Mouse (Mus musculus): Measurements from ENCODE around the gene Gm20388.
A peak's percentile ranks its signal among the peaks of the same experiment; 100 is the strongest.

Gm20388 gene

GRCm38 (mm10) chr8:122761109-122761508, 2850.5 kb downstream of the Gm20388 start:
- DNase-seq, result no peak

GRCm38 (mm10) chr8:122762731-122763266, 2852.2 kb downstream of the Gm20388 start:
- DNase-seq, result no peak

- no peak for DNase-seq
These were observed 2852.7 kb downstream of the Gm20388 start for GRCm38 (mm10) chr8:122763267-122763738.

- no peak for DNase-seq
These were observed 2854.3 kb downstream of the Gm20388 start for GRCm38 (mm10) chr8:122764790-122765474.

GRCm38 (mm10) chr8:122766189-122766588, 2855.5 kb downstream of the Gm20388 start:
- DNase-seq, result peak; percentile 45 to 70

- DNase-seq, result no peak
These were observed 2856.1 kb downstream of the Gm20388 start for GRCm38 (mm10) chr8:122766647-122767200.

- no peak for DNase-seq
These were observed 2856.6 kb downstream of the Gm20388 start for GRCm38 (mm10) chr8:122767229-122767628.

GRCm38 (mm10) chr8:122769251-122770058, 2858.8 kb downstream of the Gm20388 start:
- DNase-seq, result peak; percentile 57 to 69

- peak; percentile 66 to 77 for DNase-seq
These were observed 2861.9 kb downstream of the Gm20388 start for GRCm38 (mm10) chr8:122772431-122773060.

- DNase-seq, result peak; percentile 27 to 47
These were observed 2864.9 kb downstream of the Gm20388 start, which contains the start of gene Acsf3 for GRCm38 (mm10) chr8:122775285-122776155. Acsf3 (plus strand) TSS chr8:122775486.

- no peak for DNase-seq
These were observed 2867.1 kb downstream of the Gm20388 start for GRCm38 (mm10) chr8:122777701-122778100.

GRCm38 (mm10) chr8:122778703-122779239, 2868.1 kb downstream of the Gm20388 start:
- no peak for DNase-seq

- DNase-seq, result no peak
These were observed 2868.6 kb downstream of the Gm20388 start for GRCm38 (mm10) chr8:122779255-122779654.

GRCm38 (mm10) chr8:122784756-122785155, 2874.1 kb downstream of the Gm20388 start:
- DNase-seq, result no peak

- no peak for DNase-seq
These were observed 2879.2 kb downstream of the Gm20388 start for GRCm38 (mm10) chr8:122789796-122790195.

- no peak for DNase-seq
These were observed 2882.9 kb downstream of the Gm20388 start for GRCm38 (mm10) chr8:122793375-122794174.

GRCm38 (mm10) chr8:122794175-122794454, 2883.5 kb downstream of the Gm20388 start:
- DNase-seq, result no peak

GRCm38 (mm10) chr8:122803906-122804761, 2893.5 kb downstream of the Gm20388 start:
- no peak for DNase-seq

- no peak for DNase-seq
These were observed 2894.7 kb downstream of the Gm20388 start for GRCm38 (mm10) chr8:122805349-122805748.
